Mouse (Mus musculus) ES-E14 (cell line): ENCODE data around the gene Dpf2. TPM values are rescaled to one million over a fixed set of nuclear protein-coding genes. Genes with fewer than 3 reads are reported as not detected.

Experiments
- DNase-seq: peaks from one replicate; pipeline ENCODE4 v3.0.0-alpha.2; 2013; ENCODE audit warnings: low read depth, low spot score
- H3K27ac ChIP-seq: 2 replicates; pipeline ENCODE4 v1.5.1; 2012; ENCODE audit warnings: low read depth, mild to moderate bottlenecking, low read length, moderate library complexity, mixed read lengths; ENCODE audit not compliant: poor library complexity, insufficient read depth, severe bottlenecking
- H3K36me3 ChIP-seq: 2 replicates; pipeline ENCODE4 v1.6.1; 2012; ENCODE audit warnings: mild to moderate bottlenecking, low read length, moderate library complexity, mixed read lengths; ENCODE audit not compliant: control insufficient read depth, poor library complexity, insufficient read depth, severe bottlenecking
- H3K4me1 ChIP-seq, 2 experiments: fragments of 150-350 bp in 1 of 2; sonication (generic) in 1 of 2; 2 replicates each; pipeline ENCODE4 v1.6.1; 2012; ENCODE audit warnings: low read length in 2 of 2, mild to moderate bottlenecking in 1 of 2, mixed read lengths in 1 of 2; ENCODE audit not compliant: control insufficient read depth in 2 of 2, insufficient read depth in 2 of 2, poor library complexity in 1 of 2
- H3K4me3 ChIP-seq, 2 experiments: fragments of 150-350 bp in 1 of 2; sonication (generic) in 1 of 2; 2 replicates each; pipeline ENCODE4 v1.5.1; 2012; ENCODE audit warnings: low read length in 2 of 2, low read depth in 1 of 2, mild to moderate bottlenecking in 1 of 2, mixed read lengths in 1 of 2; ENCODE audit not compliant: insufficient read depth in 1 of 2, poor library complexity in 1 of 2, severe bottlenecking in 1 of 2
- H3K9ac ChIP-seq: 2 replicates; pipeline ENCODE4 v1.6.1; 2012; ENCODE audit warnings: low read depth, mild to moderate bottlenecking, low read length, mixed read lengths; ENCODE audit not compliant: poor library complexity, insufficient read depth, severe bottlenecking
- H3K9me3 ChIP-seq: fragments of 150-350 bp; sonication (generic); 2 replicates; pipeline ENCODE4 v1.6.1; 2012; ENCODE audit warnings: low read depth, mild to moderate bottlenecking, low read length; ENCODE audit not compliant: control insufficient read depth, insufficient read depth
- CHD2 ChIP-seq: IDR thresholded peaks from 2 replicates; pipeline ENCODE4 v1.6.1; 2014; ENCODE audit warnings: mild to moderate bottlenecking, low read depth, low read length, inconsistent platforms
- HCFC1 ChIP-seq: IDR thresholded peaks from 2 replicates; pipeline ENCODE4 v1.6.1; 2012; ENCODE audit warnings: low read length, inconsistent platforms, borderline replicate concordance; ENCODE audit not compliant: insufficient read depth
- MAFK ChIP-seq: IDR thresholded peaks from 2 replicates; pipeline ENCODE4 v1.6.1; 2014; ENCODE audit warnings: mild to moderate bottlenecking, low read depth, low read length, inconsistent platforms; ENCODE audit not compliant: insufficient read depth
- ZC3H11A ChIP-seq: IDR thresholded peaks from 2 replicates; pipeline ENCODE4 v1.6.1; 2012; ENCODE audit warnings: low read depth, mild to moderate bottlenecking, inconsistent platforms, low read length, borderline replicate concordance
- ZNF384 ChIP-seq: IDR thresholded peaks from 2 replicates; pipeline ENCODE4 v1.6.1; 2012; ENCODE audit warnings: low read depth, low read length, inconsistent platforms
- in situ Hi-C, 2 experiments: fragments of 600-800 bp; cut with MboI; formaldehyde crosslinking; loops; one replicate each; pipeline ENCODE4 v1.15.1; 2025; ENCODE audit warnings: low sequenced_read_pairs in 2 of 2, inconsistent platforms in 1 of 2; ENCODE audit not compliant: unreplicated experiment in 2 of 2
- total RNA-seq: library from RNA; depleted of rRNA; stranded (reverse); fragments of 300-350 nt; gene quantifications from 2 replicates; pipeline ENCODE4 v1.2.3, GENCODE M21; 2012

The Dpf2 gene
- total RNA-seq, 1 experiment = 37.9 TPM

DNA sequence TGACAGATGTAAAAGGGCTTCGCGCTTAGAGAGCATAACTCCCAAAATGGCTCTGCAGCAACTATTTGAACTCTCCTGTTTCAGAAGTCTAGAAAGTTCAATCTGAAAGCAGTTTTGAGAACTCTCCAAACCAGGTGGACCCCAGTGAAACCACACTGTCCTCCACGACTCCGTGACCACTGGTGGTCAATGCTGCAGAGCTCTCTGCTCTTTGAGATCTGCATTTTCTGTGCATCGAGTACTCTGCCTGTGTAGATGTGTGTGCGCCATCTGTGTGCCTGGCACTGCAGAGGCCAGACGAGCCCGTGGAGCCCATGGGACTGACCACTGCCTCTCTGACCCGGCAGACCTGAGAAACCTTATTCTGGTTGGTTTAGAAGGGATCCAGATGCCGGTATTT, 42.1 kb upstream of the Dpf2 start:
- in situ Hi-C loops = no loop called here
- H3K4me1 ChIP-seq = peaks cover 0 to 12% of the 10 kb centered on the region in 2 experiments; a peak in 2 of 4 replicates
- DNase-seq = no peak
- TF ChIP-seq CHD2 = no peak
- TF ChIP-seq ZC3H11A = no peak
- no peak for TF ChIP-seq ZNF384
- no peak for TF ChIP-seq MAFK
- no peak for TF ChIP-seq HCFC1
- no peak overlapping the region for H3K27ac ChIP-seq
- H3K9ac ChIP-seq = no peak overlapping the region
- H3K9me3 ChIP-seq = no peaks in the 10 kb centered on the region
- H3K36me3 ChIP-seq = peaks cover 69% of the 10 kb centered on the region
- H3K4me3 ChIP-seq = no peak overlapping the region

DNA sequence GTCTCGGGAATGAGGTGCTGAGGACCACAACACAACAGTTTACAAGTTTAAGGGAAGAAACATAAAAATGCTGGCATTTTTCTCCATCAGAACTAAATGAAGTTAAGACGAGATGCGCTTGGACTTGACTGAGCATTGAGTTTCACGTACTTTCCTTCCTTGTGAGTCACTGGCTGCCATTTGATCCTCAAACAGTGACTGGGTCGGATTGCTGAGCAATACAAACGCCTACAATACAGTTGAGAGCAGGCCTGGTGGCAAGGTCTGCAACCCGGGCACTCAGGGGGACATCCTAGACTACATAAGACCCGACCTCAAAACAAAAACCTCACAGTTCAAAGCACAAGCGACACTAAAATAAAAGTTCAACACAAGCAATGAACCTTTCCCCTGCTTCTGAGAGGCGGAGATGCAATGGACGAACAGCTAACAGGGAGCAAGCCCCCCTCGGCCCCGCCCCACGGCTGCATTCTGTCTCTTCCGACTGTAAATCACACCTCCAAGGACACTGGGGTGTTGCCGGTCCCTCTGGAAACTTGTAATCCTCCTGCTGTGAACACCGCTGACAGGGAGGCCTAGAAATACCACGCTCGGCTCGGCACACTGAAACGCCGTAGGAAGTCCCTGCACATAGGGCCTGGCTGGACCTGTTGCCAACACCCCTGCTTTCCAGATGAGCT, 41.4 kb upstream of the Dpf2 start:
- no peak overlapping the region for H3K27ac ChIP-seq
- H3K9me3 ChIP-seq = no peaks in the 10 kb centered on the region
- in situ Hi-C loops = no loop called here
- DNase-seq = no peak
- no peak overlapping the region for H3K4me3 ChIP-seq
- TF ChIP-seq ZC3H11A = no peak
- TF ChIP-seq MAFK = no peak
- no peak for TF ChIP-seq ZNF384
- no peak for TF ChIP-seq HCFC1
- TF ChIP-seq CHD2 = no peak
- peaks cover 72% of the 10 kb centered on the region for H3K36me3 ChIP-seq
- peaks cover 0 to 12% of the 10 kb centered on the region in 2 experiments; a peak in 2 of 4 replicates for H3K4me1 ChIP-seq
- H3K9ac ChIP-seq = no peak overlapping the region

- TF ChIP-seq ZNF384 (no peak), HCFC1 (no peak)
- Histone ChIP-seq H3K9me3 (no peaks in the 10 kb centered on the region), H3K9ac (no peak overlapping the region), H3K4me1 (peaks cover 0 to 12% of the 10 kb centered on the region in 2 experiments; a peak in 2 of 4 replicates), H3K27ac (no peak overlapping the region), H3K4me3 (no peak overlapping the region), H3K36me3 (peaks cover 74% of the 10 kb centered on the region)
- in situ Hi-C loops = no loop called here
- DNase-seq = no peak
Observed at GRCm38 (mm10) chr19:5953201-5953770, 40.5 kb upstream of the Dpf2 start.

GRCm38 (mm10) chr19:5952071-5952691, 39.4 kb upstream of the Dpf2 start:
- in situ Hi-C loops = no loop called here
- no peak for DNase-seq
- H3K9ac ChIP-seq = no peak overlapping the region
- H3K4me3 ChIP-seq = no peak overlapping the region
- H3K4me1 ChIP-seq = peaks cover 0 to 12% of the 10 kb centered on the region in 2 experiments; a peak in 2 of 4 replicates
- H3K27ac ChIP-seq = no peak overlapping the region
- peaks cover 77% of the 10 kb centered on the region for H3K36me3 ChIP-seq
- H3K9me3 ChIP-seq = no peaks in the 10 kb centered on the region
- TF ChIP-seq CHD2 = no peak

GRCm38 (mm10) chr19:5951631-5952030, 38.8 kb upstream of the Dpf2 start:
- H3K9ac ChIP-seq = no peak overlapping the region
- in situ Hi-C loops = no loop called here
- DNase-seq = no peak
- H3K36me3 ChIP-seq = peaks cover 80% of the 10 kb centered on the region
- no peak overlapping the region for H3K27ac ChIP-seq
- H3K4me1 ChIP-seq = peaks cover 0 to 12% of the 10 kb centered on the region in 2 experiments; a peak in 2 of 4 replicates
- H3K9me3 ChIP-seq = no peaks in the 10 kb centered on the region
- TF ChIP-seq HCFC1 = no peak
- TF ChIP-seq ZNF384 = no peak
- TF ChIP-seq MAFK = no peak
- no peak for TF ChIP-seq CHD2
- TF ChIP-seq ZC3H11A = no peak
- H3K4me3 ChIP-seq = no peak overlapping the region
